ENCODE assay signal across 18 mouse cellular contexts in the genomic region with DNA sequence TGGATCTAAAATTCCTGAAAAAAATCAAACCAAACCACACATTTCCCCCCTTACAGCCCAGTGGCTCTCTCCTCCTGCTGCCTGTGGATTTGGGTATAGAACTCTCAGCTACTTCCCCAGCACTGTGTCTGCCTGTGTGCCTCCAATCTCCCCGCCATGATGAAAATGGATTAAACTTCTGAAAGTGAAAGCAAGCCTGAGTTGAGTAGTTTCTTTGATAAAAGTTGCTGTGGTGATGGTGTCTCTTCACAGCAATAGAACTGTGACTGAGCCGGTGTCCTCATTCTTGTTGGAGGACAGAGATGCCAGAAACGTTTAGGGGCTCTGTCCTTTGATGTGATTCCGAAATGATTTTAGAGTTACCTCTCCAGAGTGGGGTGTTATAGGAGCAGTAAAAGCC.
"Had no signal": no experiment of that assay in that cellular context is flagged by ENCODE, and none has a peak within 500 bp of the region (broad histone marks: within the 10 kb centered on the region; RNA-seq: fewer than 3 reads in every experiment).

No protein-coding gene starts in this region.

- ATAC-seq: liver, embryonic 12.5 days had no signal

- H3K36me3 ChIP-seq: kidney, embryonic 15.5 days; limb, embryonic 10.5 days; limb, embryonic 13.5 days; liver, embryonic 12.5 days; liver, embryonic 15.5 days; lung, embryonic 15.5 days; neural tube, embryonic 13.5 days had no signal

- H3K4me3 ChIP-seq: kidney, embryonic 15.5 days; limb, embryonic 10.5 days; limb, embryonic 13.5 days; liver, embryonic 12.5 days; liver, embryonic 15.5 days; lung, embryonic 15.5 days; neural tube, embryonic 13.5 days had no signal

- H3K27ac ChIP-seq: kidney, embryonic 15.5 days; limb, embryonic 10.5 days; limb, embryonic 13.5 days; liver, embryonic 12.5 days; liver, embryonic 15.5 days; lung, embryonic 15.5 days; neural tube, embryonic 13.5 days had no signal

- DNase-seq: kidney, adult 8-10 months; kidney, postnatal 10 days; kidney, postnatal 36 days; liver; lung, adult 18-20 months; lung, postnatal 10 days; lung, postnatal 4 days; midbrain, embryonic 14.5 days; thymus, adult 18-20 months; thymus, postnatal 36 days had no signal

- H3K4me2 ChIP-seq: kidney, embryonic 15.5 days; limb, embryonic 13.5 days; liver, embryonic 12.5 days; liver, embryonic 15.5 days; lung, embryonic 15.5 days; midbrain, embryonic 11.5 days; neural tube, embryonic 13.5 days had no signal

- H3K9ac ChIP-seq: kidney, embryonic 15.5 days; limb, embryonic 13.5 days; liver, embryonic 12.5 days; liver, embryonic 15.5 days; lung, embryonic 15.5 days; neural tube, embryonic 13.5 days had no signal

- H3K9me3 ChIP-seq: kidney, embryonic 15.5 days; limb, embryonic 10.5 days; limb, embryonic 13.5 days; liver, embryonic 12.5 days; liver, embryonic 15.5 days; lung, embryonic 15.5 days; neural tube, embryonic 13.5 days had no signal

- H3K4me1 ChIP-seq: limb, embryonic 10.5 days; neural tube, embryonic 13.5 days had no signal

- H3K27me3 ChIP-seq: kidney, embryonic 15.5 days; limb, embryonic 13.5 days; liver, embryonic 12.5 days; liver, embryonic 15.5 days; lung, embryonic 15.5 days; neural tube, embryonic 13.5 days had no signal
